Mouse (Mus musculus): ENCODE data around the gene Atg10.
"Not testable (repeated sequence)": the region's sequence is repeated elsewhere in the genome, so short reads cannot be mapped to it uniquely, and the experiment has no call there.

Atg10 gene

DNA sequence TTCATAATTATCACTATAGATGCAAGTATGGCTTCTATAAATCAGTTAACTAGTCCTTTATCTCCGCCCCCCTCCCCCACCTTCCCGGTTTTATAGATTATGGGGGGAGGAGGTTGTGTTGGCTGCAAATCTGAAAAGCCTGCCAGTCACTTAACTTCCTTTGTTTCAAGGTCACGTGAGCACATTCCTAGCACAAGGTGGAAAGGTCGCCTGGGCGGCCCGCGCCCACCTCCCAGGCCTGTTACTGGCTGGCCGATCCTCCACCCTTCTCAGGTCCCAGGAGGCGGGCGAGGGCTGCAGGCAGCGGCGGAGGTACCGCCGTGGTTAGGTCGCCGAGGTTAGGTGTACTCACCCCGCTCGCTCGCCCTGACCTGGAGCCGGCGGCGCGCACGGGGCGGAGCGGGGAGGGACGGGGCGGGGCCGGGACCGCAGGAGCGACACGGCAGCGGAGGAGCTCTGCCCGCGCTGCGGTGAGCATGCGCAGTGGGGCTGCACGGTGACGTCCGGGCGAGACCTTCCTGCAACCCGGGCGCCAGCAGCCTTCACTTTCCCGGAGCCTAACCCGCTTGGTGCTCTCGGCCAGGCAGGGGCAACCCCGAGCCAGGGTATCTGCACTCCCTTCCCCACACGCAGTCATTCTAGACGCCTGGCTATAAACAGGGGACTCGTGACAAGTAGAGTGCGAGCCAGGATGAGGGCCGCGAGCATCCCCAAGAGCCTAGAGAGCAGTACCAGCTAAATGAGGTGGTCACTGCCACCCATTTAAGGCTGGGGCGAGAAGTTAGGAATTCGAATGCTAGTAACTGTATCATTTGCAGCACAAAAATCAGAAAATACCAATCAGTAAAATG is at the start of gene Atg10:
TSS of gene Atg10 (minus strand) at position 382 of the 851 bp plus-strand sequence.
- DNase-seq, result peak; percentile 91 to 97

DNA sequence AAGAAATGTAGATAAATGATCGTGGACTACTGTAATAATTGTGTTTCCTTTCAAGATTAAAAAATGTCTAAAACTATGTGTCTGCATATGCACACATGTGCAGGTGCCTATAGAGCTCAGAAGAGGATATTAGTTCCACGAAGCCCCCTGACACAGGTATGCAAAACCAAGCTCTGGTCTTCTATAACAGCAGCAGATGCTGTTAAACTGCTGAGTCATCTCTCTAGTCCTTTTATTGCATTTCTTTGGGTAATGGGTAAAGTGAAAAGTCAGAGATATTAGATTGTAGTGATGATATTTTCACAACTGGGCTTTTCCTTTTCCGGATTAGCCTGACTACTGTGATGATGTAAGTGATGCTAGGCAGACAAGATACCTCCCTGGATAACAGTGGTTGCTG is 28.6 kb upstream of the Atg10 start:
- no peak for DNase-seq

DNA sequence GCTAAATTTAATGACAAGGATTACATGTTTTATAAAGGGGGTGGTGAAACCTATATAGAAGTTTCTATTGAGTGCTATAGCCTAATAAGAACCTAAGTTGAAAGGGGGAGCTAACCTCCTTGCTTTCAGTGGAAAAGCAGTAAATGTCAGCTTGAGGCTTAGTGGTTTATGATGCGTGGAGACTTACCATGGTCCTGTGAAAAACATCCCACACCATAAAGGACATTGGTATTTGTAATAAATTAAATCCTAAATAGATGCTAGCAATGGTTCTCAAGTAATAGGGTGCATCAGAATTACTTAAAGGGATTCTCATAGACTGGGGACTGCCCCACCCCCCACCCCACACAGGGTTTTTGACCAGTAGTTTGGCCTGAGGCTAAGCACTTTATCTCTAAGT is 27.9 kb upstream of the Atg10 start:
- DNase-seq, result no peak

DNA sequence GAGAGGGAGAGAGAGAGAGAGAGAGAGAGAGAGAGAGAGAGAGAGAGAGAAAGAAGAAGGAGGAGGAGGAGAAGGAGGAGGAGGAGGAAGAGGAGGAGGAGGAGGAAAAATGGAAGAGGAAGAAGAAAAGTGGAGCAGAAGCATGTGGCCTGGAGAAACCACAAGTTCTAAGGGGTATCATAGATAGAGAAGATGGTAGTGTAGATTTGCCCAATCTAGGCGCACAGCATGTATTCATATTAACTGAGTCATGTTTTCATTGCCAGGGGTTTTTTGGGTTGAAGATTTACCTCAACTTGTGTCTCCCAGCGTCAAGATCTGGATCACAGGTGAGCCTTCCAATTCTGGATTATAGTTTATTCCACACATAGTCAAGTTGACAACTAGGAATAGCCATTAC is 26.3 kb upstream of the Atg10 start:
- DNase-seq, result not testable (repeated sequence)

DNA sequence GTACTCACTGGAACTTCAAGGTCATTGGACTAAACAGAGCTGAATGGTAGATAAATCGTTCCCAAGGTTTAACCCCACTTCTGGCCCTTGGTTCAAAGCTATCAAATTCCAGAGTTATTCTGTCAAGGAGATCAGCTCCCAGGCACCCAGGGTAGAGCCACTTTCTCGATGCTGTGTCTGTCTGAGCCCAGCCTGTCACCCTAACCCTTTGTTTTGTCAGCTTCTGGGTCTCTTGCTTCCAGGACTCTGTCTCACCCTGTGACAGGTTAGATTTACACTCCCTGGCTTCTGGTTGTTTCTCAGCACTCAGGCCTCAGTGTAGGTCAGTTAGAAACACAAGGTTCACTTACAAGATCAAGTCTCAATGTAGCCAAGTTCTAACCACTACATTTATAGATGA is 22.7 kb upstream of the Atg10 start:
- no peak for DNase-seq

DNA sequence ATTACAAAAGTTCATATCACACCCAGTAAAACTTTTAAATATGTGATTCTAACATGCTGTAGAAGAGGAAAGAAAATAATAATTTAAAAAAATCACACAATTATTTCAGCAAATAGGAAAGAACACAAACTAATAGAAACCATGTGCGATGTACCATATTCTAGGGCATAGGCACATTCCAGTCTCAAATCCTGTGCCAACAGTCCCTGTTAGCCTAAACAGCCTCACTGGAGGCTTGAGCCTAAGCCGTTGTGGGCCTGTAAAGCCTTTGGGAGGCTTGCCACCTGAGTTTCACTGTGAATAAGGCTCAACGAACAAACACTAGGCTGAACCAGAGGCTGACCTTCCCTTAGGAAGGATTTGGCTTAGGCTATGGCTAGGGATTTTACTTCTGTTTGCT is 14.2 kb upstream of the Atg10 start:
- no peak for DNase-seq

DNA sequence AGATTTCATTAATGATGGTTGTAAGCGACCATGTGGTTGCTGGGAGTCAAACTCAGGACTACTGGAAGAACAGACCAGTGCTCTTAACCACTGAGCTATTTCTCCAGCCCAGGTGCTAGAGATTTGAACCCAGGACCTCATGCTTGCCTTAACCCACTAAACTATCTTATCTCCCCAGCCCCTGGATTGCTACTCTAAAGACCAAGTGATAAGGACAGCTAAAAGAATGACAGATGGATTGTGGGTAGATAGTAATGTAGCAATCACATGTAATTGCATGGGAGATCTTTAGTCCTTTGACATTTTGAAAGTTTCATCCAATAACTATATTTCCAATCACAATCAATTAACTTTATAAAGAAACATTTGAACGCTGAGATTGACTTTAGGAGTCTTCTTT is 13.1 kb upstream of the Atg10 start:
- no peak for DNase-seq

DNA sequence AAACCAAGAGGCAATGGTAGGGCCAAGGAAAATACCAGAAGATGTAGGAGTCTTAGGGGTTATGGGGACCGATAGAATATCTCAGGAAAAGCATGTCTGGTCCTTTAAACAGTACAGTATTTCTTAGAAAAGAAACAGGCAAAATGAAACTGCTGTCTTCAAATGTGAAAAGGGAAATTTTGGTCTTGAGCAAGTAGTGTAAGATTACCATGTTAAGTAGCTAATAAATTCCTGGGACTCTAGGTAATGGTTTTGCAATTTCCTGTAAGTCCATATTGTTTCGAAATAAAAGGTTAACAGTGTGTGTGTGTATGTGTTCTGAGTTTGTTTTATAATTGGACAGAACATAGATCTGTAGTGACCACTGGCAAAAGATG is 658 bp upstream of the Atg10 start:
- DNase-seq, result no peak

DNA sequence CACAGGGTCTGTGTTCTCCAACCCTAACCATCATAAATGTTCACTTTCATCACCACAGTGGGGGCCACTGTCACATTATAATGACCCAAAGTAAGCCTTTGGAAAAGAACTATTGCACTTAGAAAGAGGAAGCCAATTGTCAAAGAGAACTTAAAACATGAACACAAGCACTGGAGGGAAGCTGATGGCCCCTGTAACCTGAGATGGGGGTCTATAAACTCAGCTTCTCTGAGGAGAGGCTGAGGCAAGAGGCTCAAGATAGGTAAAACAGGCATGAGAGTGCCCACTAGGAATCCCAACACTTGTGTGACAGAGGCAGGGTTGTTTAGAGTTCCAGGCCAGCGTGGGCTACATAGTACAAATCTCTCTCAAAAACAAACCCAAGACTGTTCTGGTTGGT is 705 bp downstream of the Atg10 start:
- no peak for DNase-seq

DNA sequence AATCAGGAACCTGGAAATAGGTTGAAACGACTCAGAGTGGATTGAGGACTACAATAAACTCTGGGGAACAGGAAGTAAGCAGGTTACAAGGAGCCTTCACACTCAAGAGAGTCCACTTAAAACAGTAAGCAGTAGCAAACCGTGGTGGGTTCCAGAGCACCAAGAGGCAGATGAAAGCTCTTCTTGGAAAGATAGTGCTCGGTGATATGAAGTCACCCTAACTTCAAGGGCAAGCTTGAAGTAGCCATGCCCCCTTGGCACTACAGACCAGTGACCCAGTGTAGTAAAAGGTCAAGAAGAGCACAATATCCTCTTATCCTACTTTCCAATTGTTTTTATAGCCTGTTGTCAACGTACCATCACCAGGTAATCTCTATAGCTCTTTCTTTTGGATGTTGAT is 2.1 kb downstream of the Atg10 start:
- DNase-seq, result no peak

DNA sequence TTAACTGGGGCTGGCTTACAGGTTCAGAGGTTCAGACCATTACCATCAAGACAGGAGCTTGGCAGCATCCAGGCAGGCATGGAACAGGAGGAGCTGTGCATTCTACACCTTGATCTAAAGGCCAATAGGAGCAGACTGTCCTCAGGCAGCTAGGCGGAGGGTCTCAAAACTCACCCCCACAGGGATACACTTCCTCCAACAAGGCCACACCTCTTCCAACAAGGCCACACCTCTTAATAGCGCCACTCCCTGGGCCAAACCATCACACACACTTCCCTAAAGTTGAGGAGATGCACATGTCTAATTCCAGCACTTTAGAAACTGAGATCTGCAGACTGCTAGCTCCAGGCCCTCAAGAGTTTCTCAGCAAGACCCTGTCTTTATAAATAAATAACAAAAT is 6.1 kb downstream of the Atg10 start:
- DNase-seq, result no peak

DNA sequence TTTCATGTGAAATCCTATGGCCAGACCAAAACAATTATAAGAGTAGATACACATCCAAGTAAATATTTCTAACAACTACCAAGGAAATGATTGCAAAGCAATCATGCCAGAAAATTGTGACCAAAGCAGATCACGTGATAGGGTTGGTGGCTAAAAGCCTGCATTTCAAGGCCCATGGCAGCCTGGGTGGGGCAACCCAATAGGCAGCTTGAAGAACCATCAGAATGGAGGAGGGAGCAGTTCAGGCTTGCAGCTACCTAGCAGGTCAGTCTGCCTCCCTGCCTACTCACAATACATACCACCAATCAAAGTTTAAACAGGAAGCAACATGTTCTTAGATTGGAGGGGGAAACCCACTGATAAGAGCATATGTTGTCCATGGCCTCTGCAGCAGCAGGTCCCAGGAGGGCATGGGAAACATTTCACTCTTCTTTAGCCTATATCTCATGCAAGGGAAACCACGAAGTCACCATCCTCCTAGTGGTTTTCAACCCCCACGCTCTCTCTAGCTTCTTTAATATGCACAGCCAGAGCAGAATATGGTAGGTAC is 7.0 kb downstream of the Atg10 start:
- DNase-seq, result no peak

DNA sequence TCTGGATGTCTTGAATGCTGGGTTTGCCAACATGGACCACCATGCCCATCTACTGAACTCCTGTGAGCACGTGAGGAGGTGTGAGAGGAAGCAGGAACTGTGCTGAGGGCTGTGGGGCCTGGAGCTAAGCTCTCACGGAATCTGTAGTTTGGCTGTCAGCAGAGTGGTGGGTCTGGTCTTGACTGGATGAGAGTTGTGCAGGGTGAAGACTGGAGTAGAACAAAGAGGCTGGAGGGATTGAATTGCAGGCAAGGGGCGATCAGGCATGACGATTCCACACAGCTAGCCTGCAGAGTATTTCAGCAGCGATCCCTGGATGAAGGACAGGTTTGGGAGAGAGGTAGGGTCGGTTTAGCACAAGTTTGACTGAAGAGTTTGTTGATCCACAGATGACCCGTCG is 10.8 kb downstream of the Atg10 start:
- DNase-seq, result peak in 1 of 2 experiments; percentile 36

DNA sequence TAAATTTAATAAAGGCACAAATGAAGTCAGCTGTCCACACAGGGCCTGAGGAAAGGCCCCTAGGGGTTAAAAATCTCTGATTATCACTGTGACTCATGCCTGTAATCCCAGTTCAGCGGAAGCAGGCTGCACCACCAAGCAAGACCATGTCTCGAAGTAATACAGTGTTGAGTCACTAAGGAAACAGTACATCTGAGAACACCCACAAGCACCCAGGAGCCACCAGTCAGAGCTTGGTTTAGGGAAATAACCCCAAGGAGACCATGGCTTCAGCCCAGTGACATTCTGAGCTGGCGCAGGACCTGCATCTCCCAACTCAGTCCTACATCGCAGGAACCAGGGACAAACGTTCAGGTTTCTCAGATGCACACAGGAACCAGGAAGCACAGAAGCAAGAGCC is 17.5 kb downstream of the Atg10 start:
- no peak for DNase-seq

DNA sequence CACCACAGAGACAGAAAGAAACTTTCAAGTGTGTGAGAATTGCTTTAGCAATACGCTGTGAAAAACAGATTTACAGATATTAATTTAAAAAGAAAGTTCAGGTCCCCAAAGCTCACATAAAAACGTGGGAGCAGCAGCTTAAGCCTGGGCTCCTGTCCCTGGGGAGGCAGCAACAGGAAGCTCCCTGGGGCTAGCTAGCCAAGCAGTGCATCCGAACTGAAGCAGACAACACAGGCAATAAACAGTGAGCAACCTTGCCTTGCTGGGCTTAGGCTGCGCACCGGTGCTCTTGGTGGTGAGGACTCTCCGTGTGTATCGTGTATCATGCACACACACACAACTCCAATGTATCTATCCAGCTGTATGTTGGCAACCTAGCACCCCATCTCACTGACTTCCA is 21.2 kb downstream of the Atg10 start:
- DNase-seq, result no peak

DNA sequence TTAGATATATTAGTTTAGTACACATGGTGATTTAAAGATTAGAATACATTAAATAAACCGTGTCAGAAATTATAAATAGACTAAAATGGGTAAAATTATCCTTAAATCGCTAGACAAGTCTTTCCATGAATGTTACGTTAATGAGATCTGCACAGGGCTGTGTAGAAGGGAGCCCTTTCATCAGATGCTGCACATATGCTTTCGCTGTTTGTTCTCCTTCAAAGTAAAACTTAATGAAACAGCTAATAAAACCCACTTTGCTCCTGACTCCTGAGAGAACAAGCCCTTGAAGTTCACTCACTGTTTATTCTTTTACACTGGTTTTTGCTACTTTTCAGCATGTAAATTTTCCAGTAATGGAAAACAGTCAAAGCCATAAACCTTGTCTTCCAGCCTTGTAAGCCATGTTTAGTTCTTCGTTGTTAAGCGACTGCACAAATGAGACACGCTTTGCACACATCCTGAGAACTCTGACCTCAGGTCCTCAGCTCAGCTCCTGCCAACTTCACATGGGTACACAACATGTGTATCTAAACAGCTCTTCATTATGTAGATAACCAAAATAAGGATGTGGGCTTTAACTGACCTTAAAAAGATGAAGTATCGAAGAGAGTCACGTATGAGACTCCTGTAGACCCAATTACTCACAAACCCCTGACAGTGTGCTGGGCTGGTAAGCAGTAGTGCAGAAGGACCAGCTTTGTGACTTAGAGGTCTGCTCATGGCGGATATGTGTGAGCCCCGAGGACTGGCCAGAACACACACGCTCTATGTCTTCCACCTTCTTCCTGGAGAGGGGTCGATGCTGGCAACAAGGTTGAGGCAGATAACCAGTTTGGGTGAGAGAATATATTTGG is 36.2 kb downstream of the Atg10 start:
- DNase-seq, result no peak

DNA sequence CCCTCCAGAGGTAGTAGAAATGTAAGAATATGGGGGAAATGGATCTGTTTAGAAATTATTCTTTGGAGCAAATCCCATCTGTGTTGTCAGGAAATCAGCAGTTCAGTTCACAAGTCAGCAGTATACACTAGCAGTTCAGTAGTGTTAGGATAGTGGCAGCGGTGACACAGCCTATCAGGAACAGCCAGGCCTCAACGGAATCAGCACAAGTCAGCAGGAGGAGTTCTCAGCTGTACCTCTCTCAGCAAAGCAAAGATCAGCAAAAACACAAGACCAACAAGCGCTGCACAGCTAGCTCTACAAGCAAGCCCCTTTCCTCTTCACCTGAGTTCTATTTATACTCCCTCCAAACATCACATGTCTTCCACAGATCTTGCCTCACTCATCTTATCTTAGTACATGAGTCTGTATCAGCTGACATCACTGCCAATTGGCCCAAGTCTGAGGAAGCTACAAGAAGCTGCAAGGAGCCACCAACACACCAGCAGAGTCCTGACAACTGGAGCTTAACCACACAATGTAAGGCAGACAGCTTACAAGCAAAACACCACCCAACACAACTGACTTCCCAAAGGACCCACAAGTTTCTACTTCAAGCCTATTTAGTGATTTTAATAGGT is 38.4 kb downstream of the Atg10 start:
- no peak for DNase-seq

DNA sequence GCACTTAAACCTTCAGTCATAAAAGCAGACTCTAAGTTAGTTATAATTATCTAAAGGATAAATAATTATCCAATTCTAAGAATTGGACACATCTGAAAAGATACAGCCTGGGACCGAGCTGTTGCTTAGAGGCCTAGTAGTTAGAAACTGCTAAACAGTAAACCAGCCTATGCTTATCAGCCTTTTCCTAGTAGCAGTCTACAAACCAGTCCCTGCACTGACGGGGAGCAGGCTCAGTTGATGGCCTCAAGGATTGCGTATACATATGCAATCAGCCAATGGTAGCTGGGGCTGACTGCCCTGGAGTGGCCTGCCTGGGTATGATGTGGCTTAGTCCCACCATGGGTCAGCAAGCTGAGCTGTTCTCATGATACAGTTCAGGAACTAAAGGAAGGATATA is 39.5 kb downstream of the Atg10 start:
- DNase-seq, result no peak

DNA sequence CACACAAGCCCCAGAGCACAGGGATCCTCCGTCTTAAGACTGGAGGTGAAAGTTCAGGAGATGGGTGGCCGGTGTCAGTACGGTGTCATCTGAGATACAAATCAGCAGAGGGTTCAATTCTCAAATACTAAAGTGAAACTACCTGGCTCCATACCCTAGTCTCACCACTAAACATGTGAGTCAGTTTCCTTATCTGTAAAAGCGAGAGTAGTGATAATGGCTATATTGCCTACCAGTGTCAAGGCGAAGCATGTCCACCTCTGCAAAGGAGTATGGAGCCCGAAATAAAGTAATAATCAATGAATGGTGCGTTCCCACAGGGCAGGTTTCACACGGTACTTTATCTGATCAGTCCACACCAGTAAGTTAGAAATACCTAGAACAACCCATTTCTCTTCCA is 43.4 kb downstream of the Atg10 start:
- no peak for DNase-seq

DNA sequence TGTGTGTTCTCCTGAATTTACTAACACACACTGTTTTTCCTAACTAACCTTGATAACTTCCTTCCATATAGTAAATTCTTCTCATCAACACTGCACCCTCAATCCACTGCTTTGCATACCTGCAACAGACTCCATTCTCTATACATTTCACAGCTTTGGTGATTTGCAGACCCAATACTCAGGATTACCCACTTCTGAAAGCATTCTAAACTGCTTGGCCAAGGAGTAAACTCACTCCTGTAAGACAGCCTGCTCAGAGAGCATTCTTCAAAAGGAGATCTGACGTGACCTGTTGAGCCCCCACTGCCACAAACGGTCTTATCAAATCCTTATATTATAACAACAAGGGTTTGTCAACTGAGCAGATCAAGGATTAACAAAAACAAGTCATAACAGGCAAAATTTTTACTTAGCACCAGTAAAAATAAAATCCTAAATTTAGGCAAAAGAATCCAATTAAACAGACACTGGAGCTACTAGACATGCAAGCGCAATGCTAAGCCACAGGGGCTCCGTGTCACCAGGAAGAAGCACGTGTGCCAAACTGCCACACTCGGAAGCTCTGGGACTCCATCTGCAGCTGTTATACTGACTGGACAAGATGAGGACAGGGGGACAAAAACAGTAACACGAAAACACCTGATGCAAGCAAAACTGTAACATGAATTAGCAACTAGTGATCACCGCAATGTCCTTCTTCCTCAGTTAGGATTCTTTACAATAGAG is 44.4 kb downstream of the Atg10 start:
- no peak for DNase-seq

DNA sequence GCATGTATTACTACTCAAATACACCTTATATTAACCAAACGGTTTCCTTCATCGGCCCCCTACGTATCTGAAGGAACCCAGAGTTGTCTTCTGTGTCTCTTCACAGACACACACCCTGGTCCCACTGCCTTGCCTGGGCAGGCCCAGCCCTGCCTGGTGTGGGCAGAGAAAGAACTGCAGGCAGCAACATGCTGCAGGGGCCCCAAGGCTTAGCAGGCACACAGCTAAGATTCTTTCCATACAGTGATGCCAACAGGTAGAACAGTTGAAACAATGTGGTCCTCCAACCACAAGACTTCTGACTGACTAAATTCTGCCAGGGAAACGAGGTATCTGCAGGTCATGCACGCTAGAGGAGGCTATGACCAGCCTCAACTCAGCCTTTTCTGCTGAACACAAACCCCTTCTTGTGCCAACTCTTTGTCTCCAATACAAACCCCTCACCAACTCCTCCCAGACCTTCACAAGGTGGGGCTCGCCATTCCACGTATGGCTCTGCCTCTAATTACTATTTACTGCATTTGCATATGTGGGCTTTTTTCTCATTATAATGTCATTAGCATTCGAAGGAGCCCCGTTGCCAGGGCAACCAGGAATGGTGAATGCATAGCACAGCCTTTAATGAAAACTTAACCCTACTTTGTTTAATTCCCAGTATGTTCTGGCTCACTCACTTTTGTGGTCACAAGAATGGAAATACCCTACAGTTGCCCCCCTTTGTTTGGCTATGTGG is 45.2 kb downstream of the Atg10 start:
- DNase-seq, result peak in 1 of 2 experiments; percentile 46

DNA sequence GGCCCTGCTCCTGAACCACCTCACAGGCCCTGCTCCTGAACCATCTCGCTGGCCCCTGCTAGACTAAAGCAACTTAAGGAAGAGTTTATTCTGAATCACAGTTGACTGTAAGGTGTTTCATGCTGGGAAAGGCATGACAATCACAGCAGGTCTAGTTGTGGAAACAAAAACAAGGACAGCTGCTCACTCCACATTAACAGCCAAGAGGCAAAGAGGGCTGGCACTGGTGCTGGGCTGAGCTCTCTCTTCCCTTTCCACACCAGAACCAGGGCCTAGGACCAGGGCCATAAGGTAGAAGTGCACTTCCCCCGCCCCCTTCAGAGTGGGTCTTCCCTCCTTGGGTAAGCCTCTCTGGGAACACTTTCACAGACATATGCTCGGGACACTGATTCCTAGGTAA is 48.4 kb downstream of the Atg10 start:
- DNase-seq, result no peak
